Mouse (Mus musculus): ENCODE data around the gene Gm4871.
"Not testable (repeated sequence)": the region's sequence is repeated elsewhere in the genome, so short reads cannot be mapped to it uniquely, and the experiment has no call there.

The Gm4871 gene

GRCm38 (mm10) chr5:145032391-145032790 lies at the start of gene Gm4871:
TSS of gene Gm4871 (minus strand) at chr5:145032754.
- DNase-seq (ENCODE audit: low read depth) = not testable (repeated sequence)

- no peak for DNase-seq (ENCODE audit: low read depth)
Measured at GRCm38 (mm10) chr5:145081866-145082613, 49.5 kb upstream of the Gm4871 start.

- no peak for DNase-seq (ENCODE audit: low read depth)
Measured at GRCm38 (mm10) chr5:145075081-145075480, 42.5 kb upstream of the Gm4871 start.

- no peak for DNase-seq (ENCODE audit: low read depth)
Measured at GRCm38 (mm10) chr5:145071342-145071741, 38.8 kb upstream of the Gm4871 start.

GRCm38 (mm10) chr5:145069707-145070106 lies 37.2 kb upstream of the Gm4871 start:
- peak; percentile 36 for DNase-seq (ENCODE audit: low read depth)

- no peak for DNase-seq (ENCODE audit: low read depth)
Measured at GRCm38 (mm10) chr5:145068863-145069262, 36.3 kb upstream of the Gm4871 start.

- DNase-seq (ENCODE audit: low read depth) = no peak
Measured at GRCm38 (mm10) chr5:145064765-145065340, 32.3 kb upstream of the Gm4871 start.

- DNase-seq (ENCODE audit: low read depth) = no peak
Measured at GRCm38 (mm10) chr5:145059524-145059923, 27.0 kb upstream of the Gm4871 start.

GRCm38 (mm10) chr5:145058722-145059121 lies 26.2 kb upstream of the Gm4871 start:
- DNase-seq (ENCODE audit: low read depth) = no peak

GRCm38 (mm10) chr5:145057907-145058306 lies 25.4 kb upstream of the Gm4871 start:
- no peak for DNase-seq (ENCODE audit: low read depth)

- not testable (repeated sequence) for DNase-seq (ENCODE audit: low read depth)
Measured at GRCm38 (mm10) chr5:145054187-145054586, 21.6 kb upstream of the Gm4871 start.

GRCm38 (mm10) chr5:145042690-145043089 lies 10.1 kb upstream of the Gm4871 start, which contains the start of gene 1700018F24Rik:
TSS of gene 1700018F24Rik (plus strand) at chr5:145042990.
- DNase-seq (ENCODE audit: low read depth) = not testable (repeated sequence)

GRCm38 (mm10) chr5:145041628-145042027 lies 9.1 kb upstream of the Gm4871 start:
- DNase-seq (ENCODE audit: low read depth) = no peak

- not testable (repeated sequence) for DNase-seq (ENCODE audit: low read depth)
Measured at GRCm38 (mm10) chr5:145030476-145030875, 2.1 kb downstream of the Gm4871 start.

GRCm38 (mm10) chr5:145020712-145021111 lies 11.8 kb downstream of the Gm4871 start:
- not testable (repeated sequence) for DNase-seq (ENCODE audit: low read depth)

GRCm38 (mm10) chr5:145020254-145020653 lies 12.3 kb downstream of the Gm4871 start:
- not testable (repeated sequence) for DNase-seq (ENCODE audit: low read depth)

- DNase-seq (ENCODE audit: low read depth) = not testable (repeated sequence)
Measured at GRCm38 (mm10) chr5:145016761-145017160, 15.8 kb downstream of the Gm4871 start.

- no peak for DNase-seq (ENCODE audit: low read depth)
Measured at GRCm38 (mm10) chr5:145014278-145014677, 18.3 kb downstream of the Gm4871 start.

- DNase-seq (ENCODE audit: low read depth) = no peak
Measured at GRCm38 (mm10) chr5:145008878-145009659, 23.5 kb downstream of the Gm4871 start.

- no peak for DNase-seq (ENCODE audit: low read depth)
Measured at GRCm38 (mm10) chr5:145005596-145005995, 27.0 kb downstream of the Gm4871 start.

- DNase-seq (ENCODE audit: low read depth) = no peak
Measured at GRCm38 (mm10) chr5:145004495-145004894, 28.1 kb downstream of the Gm4871 start.

- DNase-seq (ENCODE audit: low read depth) = no peak
Measured at GRCm38 (mm10) chr5:145003362-145003761, 29.2 kb downstream of the Gm4871 start.

- no peak for DNase-seq (ENCODE audit: low read depth)
Measured at GRCm38 (mm10) chr5:144998491-144998890, 34.1 kb downstream of the Gm4871 start.

Data from fibroblast of lung, adult 2 months (primary cell).